Mouse (Mus musculus) E14TG2a.4 (cell line): ENCODE data around the gene St3gal3.

Experiments used
- CTCF ChIP-seq: conservative IDR thresholded peaks from 2 replicates; pipeline ENCODE4 v1.5.1; 2014; ENCODE audit warnings: low read length
- POU5F1 ChIP-seq: IDR thresholded peaks from 2 replicates; pipeline ENCODE4 v1.6.1; 2014; ENCODE audit warnings: low read length, borderline replicate concordance

DNA sequence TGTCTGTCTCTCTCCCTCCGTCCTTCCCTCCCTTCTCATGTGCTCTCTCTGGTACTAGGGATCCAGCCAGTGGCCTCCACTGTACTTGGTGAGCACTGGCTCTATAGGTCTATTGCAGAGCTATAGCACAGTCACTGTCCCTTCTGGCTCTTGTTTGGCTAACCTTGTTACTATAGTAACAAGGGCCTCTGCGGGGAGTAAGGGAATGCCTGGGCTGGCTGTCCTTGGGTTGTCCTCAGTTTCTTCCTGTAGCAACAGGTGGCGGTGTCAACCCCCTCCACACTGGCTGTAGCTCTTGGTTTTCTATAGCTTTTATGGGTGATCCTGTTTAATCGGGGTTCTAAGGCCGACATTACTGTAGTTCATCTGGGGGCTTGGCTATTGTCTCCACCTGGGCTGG lies 115.5 kb downstream of the St3gal3 start:
- TF ChIP-seq CTCF, result no peak
- no peak for TF ChIP-seq POU5F1
